Mouse (Mus musculus) olfactory bulb, adult 2 months (tissue): ENCODE data around the gene Clspn.

Source experiments
- CTCF ChIP-seq: fragments of 200-500 bp; IDR thresholded peaks from 2 replicates; pipeline ENCODE4 v1.5.1; 2012; ENCODE audit warnings: low read depth, mild to moderate bottlenecking, low read length, moderate library complexity; ENCODE audit not compliant: insufficient read depth
- POLR2A ChIP-seq: fragments of 200-500 bp; IDR thresholded peaks from 2 replicates; pipeline ENCODE4 v1.6.1; 2012; ENCODE audit warnings: mild to moderate bottlenecking, low read depth, low read length, moderate library complexity; ENCODE audit not compliant: insufficient read depth

- TF ChIP-seq CTCF (no peak), POLR2A (no peak)
Observed at GRCm38 (mm10) chr4:126546183-126546582, 10.6 kb upstream of the Clspn start.
